Mouse (Mus musculus) adrenal gland, adult 8-10 months (tissue): ENCODE results near the gene Syk. TPM values are rescaled to one million over a fixed set of nuclear protein-coding genes. Genes with fewer than 3 reads are reported as not detected.
A peak's percentile ranks its signal among the peaks of the same experiment; 100 is the strongest.

ENCODE experiments used
- DNase-seq: peaks from one replicate; pipeline ENCODE4 v3.0.0; 2022
- total RNA-seq, 4 experiments: library from RNA; stranded (reverse); gene quantifications; 2 replicates each; pipeline ENCODE4 v1.2.4; 2022

The Syk gene
- total RNA-seq, 4 experiments from 2014 or later = 3.4 to 9.2 (median 7.4) TPM

GRCm38 (mm10) chr13:52600015-52600643 is 17.2 kb downstream of the Syk start:
- no peak for DNase-seq

GRCm38 (mm10) chr13:52602752-52603151 is 19.8 kb downstream of the Syk start:
- DNase-seq = peak; percentile 16

GRCm38 (mm10) chr13:52603704-52604349 is 20.9 kb downstream of the Syk start:
- DNase-seq = no peak

- no peak for DNase-seq
These were observed 22.0 kb downstream of the Syk start for GRCm38 (mm10) chr13:52605006-52605405.

GRCm38 (mm10) chr13:52605911-52606310 is 22.9 kb downstream of the Syk start:
- DNase-seq = no peak

GRCm38 (mm10) chr13:52606656-52607275 is 23.8 kb downstream of the Syk start:
- no peak for DNase-seq

GRCm38 (mm10) chr13:52607964-52608363 is 25.0 kb downstream of the Syk start:
- no peak for DNase-seq

GRCm38 (mm10) chr13:52610463-52610862 is 27.5 kb downstream of the Syk start:
- DNase-seq = no peak

GRCm38 (mm10) chr13:52613266-52613665 is 30.3 kb downstream of the Syk start:
- DNase-seq = no peak

- no peak for DNase-seq
These were observed 32.1 kb downstream of the Syk start for GRCm38 (mm10) chr13:52615085-52615484.

GRCm38 (mm10) chr13:52617096-52617714 is 34.2 kb downstream of the Syk start:
- DNase-seq = no peak

GRCm38 (mm10) chr13:52618592-52618991 is 35.6 kb downstream of the Syk start:
- no peak for DNase-seq

- DNase-seq = no peak
These were observed 36.5 kb downstream of the Syk start for GRCm38 (mm10) chr13:52619482-52619881.

GRCm38 (mm10) chr13:52624038-52624437 is 41.1 kb downstream of the Syk start:
- DNase-seq = peak; percentile 53

GRCm38 (mm10) chr13:52628602-52629001 is 45.6 kb downstream of the Syk start:
- no peak for DNase-seq

GRCm38 (mm10) chr13:52631624-52632023 is 48.7 kb downstream of the Syk start:
- DNase-seq = no peak

GRCm38 (mm10) chr13:52635484-52635883 is 52.5 kb downstream of the Syk start:
- DNase-seq = no peak

GRCm38 (mm10) chr13:52636176-52636748 is 53.3 kb downstream of the Syk start:
- DNase-seq = no peak

- no peak for DNase-seq
These were observed 63.6 kb downstream of the Syk start for GRCm38 (mm10) chr13:52646566-52646965.

GRCm38 (mm10) chr13:52647996-52648712 is 65.2 kb downstream of the Syk start:
- DNase-seq = no peak

- no peak for DNase-seq
These were observed 66.9 kb downstream of the Syk start for GRCm38 (mm10) chr13:52649791-52650418.
